Mouse (Mus musculus) left cerebral cortex, postnatal 25 days (tissue): ENCODE measurements around the gene Helz. TPM values are rescaled to one million over a fixed set of nuclear protein-coding genes. Genes with fewer than 3 reads are reported as not detected.

ENCODE experiments used
- microRNA-seq, 2 experiments: library from miRNA; unstranded; fragments of <30 nt; microRNA quantifications; one replicate each; pipeline ENCODE4 v1.2.0; 2022
- total RNA-seq, 2 experiments: library from RNA; stranded (reverse); gene quantifications; 2 replicates each; pipeline ENCODE4 v1.2.3; 2021

The Helz gene
- total RNA-seq, 2 experiments from 2014 or later: 46.0 to 47.7 TPM

Small RNAs within 50 kb of the gene (microRNA-seq; reads per million reads assigned to microRNA genes)
- gene Mir6932: 0 to 0.74 reads per million in 2 experiments

Other genes starting within 250 kb of the Helz start
- gene Pitpnc1, start 77.2 kb upstream of the Helz start, total RNA-seq: 10 to 100 TPM; 50.8 to 51.2 TPM
- 10 to 100 TPM; 69.2 to 73.1 TPM for gene Psmd12, start 68.4 kb upstream of the Helz start, total RNA-seq
- not detected for gene Cacng1, start 168.6 kb downstream of the Helz start, total RNA-seq
- gene Cacng4, start 246.6 kb downstream of the Helz start, total RNA-seq: 10 to 100 TPM; 33.5 to 47.4 TPM